Mouse (Mus musculus) CH12.LX (cell line): ENCODE data around the gene Pex19. TPM values are rescaled to one million over a fixed set of nuclear protein-coding genes. Genes with fewer than 3 reads are reported as not detected.

Source experiments
- DNase-seq: peaks from one replicate; pipeline ENCODE4 v3.0.0-alpha.2; 2013; ENCODE audit errors: extremely low read depth
- H3K27ac ChIP-seq: 2 replicates; pipeline ENCODE4 v1.5.1; 2012; ENCODE audit warnings: low read depth, mild to moderate bottlenecking, control low read depth, moderate library complexity; ENCODE audit not compliant: insufficient read depth
- H3K27me3 ChIP-seq: replicated peaks from 2 replicates; pipeline ENCODE3; 2012; ENCODE audit warnings: inconsistent platforms
- H3K36me3 ChIP-seq, 2 experiments: replicated peaks in 1 of 2; 2 replicates each; pipeline versions ENCODE3 to v1.6.1; 2012; ENCODE audit warnings: inconsistent platforms in 1 of 2, low read length in 1 of 2, mild to moderate bottlenecking in 1 of 2, mixed read lengths in 1 of 2, moderate library complexity in 1 of 2; ENCODE audit not compliant: control insufficient read depth in 1 of 2, insufficient read depth in 1 of 2
- H3K4me1 ChIP-seq, 2 experiments: 2 replicates each; pipeline ENCODE4 v1.6.1; 2012; ENCODE audit warnings: inconsistent platforms in 1 of 2, moderate library complexity in 1 of 2; ENCODE audit not compliant: insufficient read depth in 2 of 2, control insufficient read depth in 1 of 2
- H3K4me2 ChIP-seq: 2 replicates; pipeline ENCODE4 v1.6.1; 2012; ENCODE audit warnings: low read depth, mild to moderate bottlenecking, control low read depth; ENCODE audit not compliant: poor library complexity, insufficient read depth, severe bottlenecking
- H3K4me3 ChIP-seq, 3 experiments: fragments of 150-350 bp in 1 of 3; sonication (generic) in 1 of 3; replicated peaks in 1 of 3; 2 replicates each; pipeline versions ENCODE3 to v1.5.1; 2011 to 2012; ENCODE audit warnings: low read depth in 2 of 3, low read length in 2 of 3, mild to moderate bottlenecking in 2 of 3, moderate library complexity in 2 of 3, control low read depth in 1 of 3, improper control_type of control experiment in 1 of 3, inconsistent platforms in 1 of 3, mixed read lengths in 1 of 3; ENCODE audit not compliant: poor library complexity in 1 of 3
- H3K79me2 ChIP-seq: replicated peaks from 2 replicates; pipeline ENCODE4 v1.6.1; 2012; ENCODE audit warnings: mild to moderate bottlenecking, moderate library complexity; ENCODE audit not compliant: control insufficient read depth, poor library complexity, insufficient read depth, severe bottlenecking; ENCODE audit errors: extremely low read depth
- H3K9ac ChIP-seq: 2 replicates; pipeline ENCODE4 v1.6.1; 2012; ENCODE audit warnings: low read depth, mild to moderate bottlenecking, control low read depth, moderate library complexity; ENCODE audit not compliant: insufficient read depth
- H3K9me3 ChIP-seq: replicated peaks from 2 replicates; pipeline ENCODE3; 2012; ENCODE audit warnings: low read length, inconsistent platforms, mixed read lengths
- CHD1 ChIP-seq: IDR thresholded peaks from 2 replicates; pipeline ENCODE4 v1.6.1; 2012; ENCODE audit warnings: low read depth, low read length, improper control_type of control experiment, inconsistent platforms
- CHD2 ChIP-seq: IDR thresholded peaks from 2 replicates; pipeline ENCODE4 v1.6.1; 2011; ENCODE audit warnings: low read length, improper control_type of control experiment
- CTCF ChIP-seq, 2 experiments: IDR thresholded peaks in 1 of 2; conservative IDR thresholded peaks in 1 of 2; 2 replicates each; pipeline ENCODE4 v1.5.1; 2011 to 2012; ENCODE audit warnings: low read depth in 2 of 2, low read length in 2 of 2, improper control_type of control experiment in 1 of 2, inconsistent platforms in 1 of 2, mild to moderate bottlenecking in 1 of 2, moderate library complexity in 1 of 2
- ETS1 ChIP-seq: conservative IDR thresholded peaks from 2 replicates; pipeline ENCODE4 v1.6.1; 2012; ENCODE audit warnings: low read depth, mild to moderate bottlenecking, inconsistent platforms, low read length, improper control_type of control experiment, moderate library complexity
- GABPA ChIP-seq: IDR thresholded peaks from 2 replicates; pipeline ENCODE4 v1.6.1; 2012; ENCODE audit warnings: low read depth, low read length, improper control_type of control experiment, inconsistent platforms; ENCODE audit not compliant: insufficient replicate concordance
- HCFC1 ChIP-seq: IDR thresholded peaks from 2 replicates; pipeline ENCODE4 v1.6.1; 2012; ENCODE audit warnings: low read depth, mild to moderate bottlenecking, inconsistent platforms, low read length, improper control_type of control experiment
- KAT2A ChIP-seq: IDR thresholded peaks from 2 replicates; pipeline ENCODE4 v1.6.1; 2012; ENCODE audit warnings: low read length, improper control_type of control experiment, inconsistent platforms; ENCODE audit not compliant: insufficient replicate concordance
- MAFK ChIP-seq: IDR thresholded peaks from 2 replicates; pipeline ENCODE4 v1.6.1; 2011; ENCODE audit warnings: low read length, improper control_type of control experiment; ENCODE audit not compliant: insufficient replicate concordance
- MAZ ChIP-seq: IDR thresholded peaks from 2 replicates; pipeline ENCODE4 v1.6.1; 2012; ENCODE audit warnings: low read depth, mild to moderate bottlenecking, inconsistent platforms, low read length, improper control_type of control experiment, moderate library complexity
- MEF2A ChIP-seq: IDR thresholded peaks from 2 replicates; pipeline ENCODE4 v1.6.1; 2014; ENCODE audit warnings: low read depth, mild to moderate bottlenecking, inconsistent platforms, low read length, improper control_type of control experiment, borderline replicate concordance
- MYC ChIP-seq: IDR thresholded peaks from 2 replicates; pipeline ENCODE4 v1.6.1; 2011; ENCODE audit warnings: low read depth, mild to moderate bottlenecking, improper control_type of control experiment, low read length
- NELFE ChIP-seq: IDR thresholded peaks from 2 replicates; pipeline ENCODE4 v1.6.1; 2011; ENCODE audit warnings: low read depth, low read length, improper control_type of control experiment
- NRF1 ChIP-seq: IDR thresholded peaks from 2 replicates; pipeline ENCODE4 v1.6.1; 2014; ENCODE audit warnings: low read depth, mild to moderate bottlenecking, inconsistent platforms, low read length, improper control_type of control experiment, moderate library complexity
- PAX5 ChIP-seq: IDR thresholded peaks from 2 replicates; pipeline ENCODE4 v1.6.1; 2012; ENCODE audit warnings: low read length, inconsistent platforms, mixed read lengths
- POLR2A ChIP-seq: IDR thresholded peaks from 2 replicates; pipeline ENCODE4 v1.6.1; 2011; ENCODE audit warnings: low read depth, mild to moderate bottlenecking, improper control_type of control experiment, low read length
- POLR2AphosphoS2 ChIP-seq: IDR thresholded peaks from 2 replicates; pipeline ENCODE4 v1.6.1; 2011; ENCODE audit warnings: low read depth, low read length, improper control_type of control experiment
- RCOR1 ChIP-seq: conservative IDR thresholded peaks from 2 replicates; pipeline ENCODE4 v1.6.1; 2012; ENCODE audit warnings: low read depth, mild to moderate bottlenecking, inconsistent platforms, low read length, improper control_type of control experiment
- SIN3A ChIP-seq: IDR thresholded peaks from 2 replicates; pipeline ENCODE4 v1.6.1; 2012; ENCODE audit warnings: low read length, improper control_type of control experiment, inconsistent platforms
- SMC3 ChIP-seq: IDR thresholded peaks from 2 replicates; pipeline ENCODE4 v1.6.1; 2011; ENCODE audit warnings: low read depth, low read length, improper control_type of control experiment
- TBP ChIP-seq: conservative IDR thresholded peaks from 2 replicates; pipeline ENCODE4 v1.6.1; 2011; ENCODE audit warnings: low read depth, low read length, improper control_type of control experiment
- TCF12 ChIP-seq: IDR thresholded peaks from 2 replicates; pipeline ENCODE4 v1.6.1; 2014; ENCODE audit warnings: low read depth, mild to moderate bottlenecking, inconsistent platforms, low read length, improper control_type of control experiment
- ZC3H11A ChIP-seq: IDR thresholded peaks from 2 replicates; pipeline ENCODE4 v1.6.1; 2012; ENCODE audit warnings: low read depth, mild to moderate bottlenecking, inconsistent platforms, low read length, improper control_type of control experiment
- ZKSCAN1 ChIP-seq: IDR thresholded peaks from 2 replicates; pipeline ENCODE4 v1.6.1; 2012; ENCODE audit warnings: low read depth, inconsistent platforms, low read length, improper control_type of control experiment, borderline replicate concordance
- ZNF384 ChIP-seq: IDR thresholded peaks from 2 replicates; pipeline ENCODE4 v1.6.1; 2012; ENCODE audit warnings: low read depth, low read length, improper control_type of control experiment, inconsistent platforms
- dilution Hi-C: fragments of 300-500 bp; cut with MboI; formaldehyde crosslinking; loops from 2 replicates; pipeline ENCODE4 v1.14.3; 2020; ENCODE audit warnings: low sequenced_read_pairs; ENCODE audit not compliant: extremely low pct_unique_long_range_greater_than_20kb, extremely low pct_ligation_motif_present
- in situ Hi-C: fragments of 300-500 bp; cut with MboI; formaldehyde crosslinking; loops from 3 replicates; pipeline ENCODE4 v1.14.3; 2019; ENCODE audit warnings: low sequenced_read_pairs, low pct_ligation_motif_present, low pct_unique_long_range_greater_than_20kb, mixed read lengths
- polyA plus RNA-seq: library from polyadenylated mRNA; unstranded; fragments of >175 nt; gene quantifications from 2 replicates; pipeline ENCODE4 v1.2.1, GENCODE M21; 2012; ENCODE audit warnings: low read depth; ENCODE audit not compliant: insufficient read length
- total RNA-seq, 2 experiments: library from RNA; depleted of rRNA; stranded (reverse); fragments of 300-350 nt in 1 of 2; fragments of >200 nt in 1 of 2; gene quantifications; 2 replicates each; pipeline ENCODE4 v1.2.3; 2012 to 2014

Pex19 gene
- total and polyA plus RNA-seq, 3 experiments: 43.5 to 58.2 (median 53.6) TPM

DNA sequence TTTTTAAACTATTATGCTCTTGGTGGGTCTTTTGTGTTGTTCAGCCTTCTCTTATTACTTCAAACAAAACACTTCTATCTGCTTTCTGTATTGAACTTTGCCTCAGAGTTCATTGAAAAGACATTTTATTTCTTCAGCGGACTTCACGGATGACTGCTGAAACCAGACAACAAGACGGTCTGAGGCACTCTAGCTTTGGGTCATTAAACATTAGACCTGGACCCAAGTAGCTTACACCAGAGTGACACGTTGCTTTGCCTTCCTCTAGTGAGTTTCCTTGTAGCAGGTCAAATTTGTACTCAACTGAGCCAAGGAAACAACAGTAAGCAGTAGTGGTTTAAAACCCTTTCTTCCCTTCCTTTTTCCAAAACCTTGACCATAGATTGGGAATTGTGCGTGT lies 41.4 kb downstream of the Pex19 start:
- no peak for DNase-seq
- H3K9me3 ChIP-seq: peaks cover 1% of the 10 kb centered on the region
- in situ Hi-C loops: no loop called here
- dilution Hi-C loops: no loop called here
- no peak overlapping the region for H3K9ac ChIP-seq
- H3K36me3 ChIP-seq: peaks cover 58 to 94% of the 10 kb centered on the region in 2 experiments
- no peaks in the 10 kb centered on the region for H3K27me3 ChIP-seq
- H3K4me3 ChIP-seq: no peak overlapping the region
- no peak overlapping the region for H3K27ac ChIP-seq
- H3K4me1 ChIP-seq: peaks cover 0 to 14% of the 10 kb centered on the region in 2 experiments; a peak in 2 of 4 replicates
- TF ChIP-seq RCOR1: no peak
- TF ChIP-seq HCFC1: no peak
- TF ChIP-seq POLR2A: no peak
- TF ChIP-seq NELFE: no peak
- TF ChIP-seq ETS1: no peak
- no peak for TF ChIP-seq ZKSCAN1
- no peak for TF ChIP-seq ZC3H11A
- no peak for TF ChIP-seq CTCF (conservative IDR thresholded peaks at IDR 0.05 in 1 of 2, IDR thresholded peaks at IDR 0.05 in 1 of 2; ENCODE audit: low read depth in 2 of 2, low read length in 2 of 2)
- TF ChIP-seq MEF2A: no peak
- no peak for TF ChIP-seq GABPA
- no peak for TF ChIP-seq CHD2
- no peak for TF ChIP-seq MYC
- TF ChIP-seq POLR2AphosphoS2: no peak
- H3K4me2 ChIP-seq: no peak overlapping the region
- H3K79me2 ChIP-seq: peaks cover 13% of the 10 kb centered on the region

GRCm38 (mm10) chr1:172169809-172170208 lies 43.3 kb downstream of the Pex19 start:
- TF ChIP-seq ETS1 (no peak), PAX5 (no peak), TCF12 (no peak), CHD2 (no peak), CHD1 (no peak), KAT2A (no peak), MEF2A (no peak), NRF1 (no peak), SMC3 (no peak), MAFK (no peak), MAZ (no peak), SIN3A (no peak), TBP (no peak), ZNF384 (no peak)
- no peak for DNase-seq
- in situ Hi-C loops: no loop called here
- Histone ChIP-seq H3K4me2 (no peak overlapping the region), H3K27me3 (no peaks in the 10 kb centered on the region), H3K27ac (no peak overlapping the region), H3K4me1 (peaks cover 0 to 10% of the 10 kb centered on the region in 2 experiments; a peak in 1 of 4 replicates), H3K79me2 (peaks cover 3% of the 10 kb centered on the region), H3K9me3 (peaks cover 1% of the 10 kb centered on the region), H3K4me3 (no peak overlapping the region), H3K9ac (no peak overlapping the region), H3K36me3 (peaks cover 72 to 95% of the 10 kb centered on the region in 2 experiments)
- dilution Hi-C loops: no loop called here
